Mouse (Mus musculus): Measurements from ENCODE around the gene Fbln1.

GRCm38 (mm10) chr15:85156198-85156597 lies 49.6 kb upstream of the Fbln1 start:
- TF ChIP-seq CTCF (conservative IDR thresholded peaks at IDR 0.05; ENCODE audit: low read length) = no peak
- no peak for TF ChIP-seq POU5F1 (IDR thresholded peaks at IDR 0.05; ENCODE audit: borderline replicate concordance, low read length)

Measured in E14TG2a.4 (cell line).